Mouse (Mus musculus) hindbrain, postnatal 0 days (tissue): ENCODE data around the gene Rbfox2. TPM values are rescaled to one million over a fixed set of nuclear protein-coding genes. Genes with fewer than 3 reads are reported as not detected.
"Not testable (repeated sequence)": the region's sequence is repeated elsewhere in the genome, so short reads cannot be mapped to it uniquely, and the experiment has no call there.

Experiments
- ATAC-seq: fragments of 200-750 bp; cut with Nextera tagmentation; 2 replicates; pipeline ENCODE4 v1.8.0; 2017; ENCODE audit warnings: mild to moderate bottlenecking, moderate TSS enrichment, moderate library complexity
- DNase-seq: peaks from one replicate; pipeline ENCODE4 v3.0.0-alpha.2; 2015; ENCODE audit warnings: low spot score
- H3K27ac ChIP-seq: fragments of 300-500 bp; sonication (generic); 2 replicates; pipeline ENCODE4 v1.5.1; 2014; ENCODE audit warnings: mild to moderate bottlenecking
- H3K27me3 ChIP-seq: fragments of 300-500 bp; sonication (generic); 2 replicates; pipeline ENCODE4 v1.6.1; 2014; ENCODE audit warnings: low read length, mixed read lengths; ENCODE audit not compliant: insufficient read depth
- H3K36me3 ChIP-seq: fragments of 300-500 bp; sonication (generic); 2 replicates; pipeline ENCODE4 v1.6.1; 2014; ENCODE audit warnings: low read length, mixed read lengths; ENCODE audit not compliant: insufficient read depth
- H3K4me1 ChIP-seq: fragments of 300-500 bp; sonication (generic); 2 replicates; pipeline ENCODE4 v1.6.1; 2014; ENCODE audit warnings: antibody characterized with exemption, low read length, mixed read lengths; ENCODE audit not compliant: insufficient read depth
- H3K4me2 ChIP-seq: fragments of 300-500 bp; sonication (generic); 2 replicates; pipeline ENCODE4 v1.6.1; 2014; ENCODE audit warnings: low read depth, mild to moderate bottlenecking, low read length, moderate library complexity, mixed read lengths
- H3K4me3 ChIP-seq: fragments of 300-500 bp; sonication (generic); 2 replicates; pipeline ENCODE4 v1.5.1; 2014; ENCODE audit warnings: low read length
- H3K9ac ChIP-seq: fragments of 300-500 bp; sonication (generic); replicated peaks from 2 replicates; pipeline ENCODE4 v1.6.1; 2014; ENCODE audit warnings: mild to moderate bottlenecking, low read length, moderate library complexity, mixed read lengths
- H3K9me3 ChIP-seq: fragments of 300-500 bp; sonication (generic); 2 replicates; pipeline ENCODE4 v1.6.1; 2016; ENCODE audit warnings: low read length, mixed read lengths
- CTCF ChIP-seq: IDR thresholded peaks from 2 replicates; pipeline ENCODE4 v1.5.1; 2016; ENCODE audit warnings: antibody characterized with exemption, control low read depth, low read depth
- WGBS: fragments of 180-500 bp; shearing (Covaris S2); extraction: QIAGEN DNeasy Blood & Tissue Kit; methylation state at CpG from one replicate; pipeline ENCODE4 v1.1.7; 2014; 5-methylcytosine and 5-hydroxymethylcytosine counted together
- polyA plus RNA-seq: library from polyadenylated mRNA; unstranded; fragments of >200 nt; fragmentation: Nextera tagmentation; extraction: Ambion mirVana; gene quantifications from 2 replicates; pipeline ENCODE4 v1.2.1, GENCODE M21; 2015
- total RNA-seq: library from RNA; depleted of rRNA; stranded (reverse); fragments of >200 nt; gene quantifications from 2 replicates; pipeline ENCODE4 v1.2.3, GENCODE M21; 2014

The Rbfox2 gene
- total and polyA plus RNA-seq, 2 experiments from 2014 or later, result 91.9 to 294 TPM

- Histone ChIP-seq H3K4me2 (no peak overlapping the region), H3K36me3 (no peaks in the 10 kb centered on the region), H3K27me3 (no peaks in the 10 kb centered on the region), H3K9me3 (no peaks in the 10 kb centered on the region), H3K9ac (no peak overlapping the region), H3K4me1 (no peaks in the 10 kb centered on the region), H3K4me3 (no peak overlapping the region), H3K27ac (no peak overlapping the region)
- ATAC-seq (no peak), DNase-seq (no peak)
- TF ChIP-seq CTCF, result no peak
These were observed 244.1 kb downstream of the Rbfox2 start for GRCm38 (mm10) chr15:77062746-77063145.

DNA sequence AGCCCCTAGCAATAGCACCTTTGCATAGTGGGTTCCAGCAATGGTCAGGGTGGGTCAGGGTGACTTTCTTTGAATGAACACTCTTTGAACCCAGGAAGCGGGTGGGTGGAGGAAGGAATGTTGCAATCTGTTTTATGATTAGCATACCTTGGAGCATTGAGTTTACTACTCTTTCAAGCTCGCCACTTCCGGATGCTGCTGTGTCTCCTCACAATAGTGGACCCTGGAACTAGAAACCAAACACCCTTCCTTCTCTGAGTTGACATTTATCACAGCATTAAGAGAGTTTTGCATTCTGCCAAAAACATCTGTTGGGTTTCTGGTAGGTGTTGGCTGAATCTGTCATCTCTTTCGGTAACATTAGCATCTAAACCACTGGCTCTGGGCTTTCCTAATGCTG lies 247.4 kb downstream of the Rbfox2 start:
- H3K9me3 ChIP-seq, H3K4me2 ChIP-seq, DNase-seq, H3K4me3 ChIP-seq, H3K27ac ChIP-seq, H3K36me3 ChIP-seq, ATAC-seq, H3K9ac ChIP-seq, H3K4me1 ChIP-seq, H3K27me3 ChIP-seq: not testable (repeated sequence)
- 98% methylated on average over 4 of the region's 4 CpGs for WGBS

DNA sequence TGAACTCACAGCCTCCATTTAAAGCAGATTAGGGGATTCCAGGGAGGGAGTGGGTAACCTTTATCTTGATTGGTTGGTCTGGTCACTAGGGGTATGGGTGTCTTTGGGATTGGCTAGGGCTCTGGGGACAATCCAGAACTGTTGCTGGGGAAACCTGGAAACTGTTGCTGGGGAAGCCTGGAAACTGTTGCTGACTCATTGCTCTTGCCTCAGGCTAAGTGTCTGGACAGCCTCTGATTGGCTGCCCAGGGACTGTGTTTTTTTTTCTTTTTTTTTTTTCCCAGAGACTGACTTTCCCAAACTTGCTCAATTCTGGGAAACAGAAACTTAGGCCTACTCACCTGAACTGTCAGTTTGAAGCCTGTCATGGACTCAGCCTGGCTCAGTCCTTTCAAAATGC lies 248.2 kb downstream of the Rbfox2 start:
- H3K9me3 ChIP-seq, result no peaks in the 10 kb centered on the region
- no peaks in the 10 kb centered on the region for H3K27me3 ChIP-seq
- no peak for DNase-seq
- no peaks in the 10 kb centered on the region for H3K36me3 ChIP-seq
- no peak overlapping the region for H3K27ac ChIP-seq
- H3K4me2 ChIP-seq, result no peak overlapping the region
- no peak for ATAC-seq
- H3K4me1 ChIP-seq, result no peaks in the 10 kb centered on the region
- H3K4me3 ChIP-seq, result no peak overlapping the region
- H3K9ac ChIP-seq, result no peak overlapping the region
- TF ChIP-seq CTCF, result no peak

DNA sequence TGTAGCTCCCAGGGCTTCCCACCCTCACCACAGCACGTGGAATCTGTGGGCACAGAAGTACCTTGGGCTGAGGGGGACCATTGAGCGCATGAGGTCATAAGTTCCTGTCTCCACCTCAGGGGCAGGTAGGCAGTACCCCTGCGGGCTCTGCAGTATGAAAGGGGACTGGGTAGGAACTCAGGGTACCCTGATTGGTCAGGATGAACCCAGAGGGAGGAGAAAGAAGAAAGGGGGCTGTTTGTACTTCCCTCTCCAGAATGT lies 250.1 kb downstream of the Rbfox2 start:
- WGBS, result 59% methylated on average over 3 of the region's 3 CpGs
- no peaks in the 10 kb centered on the region for H3K4me1 ChIP-seq
- no peak overlapping the region for H3K27ac ChIP-seq
- H3K9me3 ChIP-seq, result no peaks in the 10 kb centered on the region
- H3K9ac ChIP-seq, result no peak overlapping the region
- H3K4me2 ChIP-seq, result no peak overlapping the region
- no peaks in the 10 kb centered on the region for H3K27me3 ChIP-seq
- DNase-seq, result no peak
- H3K4me3 ChIP-seq, result no peak overlapping the region
- no peak for ATAC-seq
- H3K36me3 ChIP-seq, result no peaks in the 10 kb centered on the region
- TF ChIP-seq CTCF, result no peak

DNA sequence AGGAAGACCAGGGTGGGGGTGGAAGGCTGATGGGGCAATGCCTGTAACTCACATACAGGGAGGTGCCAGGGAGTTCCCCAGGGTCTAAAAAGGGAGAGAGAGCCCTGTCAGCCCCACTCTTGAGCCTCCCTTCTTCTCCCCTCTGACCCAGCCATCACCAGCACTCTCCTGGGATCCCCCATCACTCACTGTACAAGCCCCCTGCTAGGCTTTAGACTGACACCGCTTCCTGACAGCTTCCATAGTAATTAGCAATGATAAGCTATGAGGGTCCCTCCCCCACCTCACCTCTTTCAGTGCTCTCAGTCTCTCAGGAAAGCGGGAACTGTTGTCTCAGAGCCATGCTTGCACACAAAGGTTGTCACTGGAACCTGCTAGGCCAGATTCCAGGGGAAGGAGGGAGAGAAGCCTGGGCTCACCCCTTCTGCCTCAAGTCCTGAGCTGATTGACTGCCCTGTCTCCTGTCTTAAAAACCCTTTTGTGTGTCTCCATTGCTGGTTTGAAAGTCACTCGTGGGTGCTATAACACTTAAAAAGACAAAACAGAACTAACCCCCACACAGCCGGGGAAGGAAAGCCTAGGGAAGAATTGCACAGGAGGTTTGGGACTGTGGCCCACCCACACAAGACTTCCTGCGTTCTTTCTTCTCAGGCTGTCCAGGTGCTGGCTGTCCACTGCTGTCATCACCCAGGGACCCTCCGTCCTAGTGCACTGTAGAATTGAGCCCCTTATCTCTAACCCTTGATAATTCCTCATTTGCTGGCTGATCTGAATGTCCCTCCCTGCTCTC lies 250.6 kb downstream of the Rbfox2 start:
- H3K4me1 ChIP-seq, result no peaks in the 10 kb centered on the region
- H3K9ac ChIP-seq, result no peak overlapping the region
- DNase-seq, result no peak
- H3K36me3 ChIP-seq, result no peaks in the 10 kb centered on the region
- no peak overlapping the region for H3K4me2 ChIP-seq
- no peak for ATAC-seq
- H3K9me3 ChIP-seq, result no peaks in the 10 kb centered on the region
- no peak overlapping the region for H3K4me3 ChIP-seq
- no peak overlapping the region for H3K27ac ChIP-seq
- TF ChIP-seq CTCF, result no peak
- H3K27me3 ChIP-seq, result no peaks in the 10 kb centered on the region
- 40% methylated on average over 6 of the region's 6 CpGs for WGBS

DNA sequence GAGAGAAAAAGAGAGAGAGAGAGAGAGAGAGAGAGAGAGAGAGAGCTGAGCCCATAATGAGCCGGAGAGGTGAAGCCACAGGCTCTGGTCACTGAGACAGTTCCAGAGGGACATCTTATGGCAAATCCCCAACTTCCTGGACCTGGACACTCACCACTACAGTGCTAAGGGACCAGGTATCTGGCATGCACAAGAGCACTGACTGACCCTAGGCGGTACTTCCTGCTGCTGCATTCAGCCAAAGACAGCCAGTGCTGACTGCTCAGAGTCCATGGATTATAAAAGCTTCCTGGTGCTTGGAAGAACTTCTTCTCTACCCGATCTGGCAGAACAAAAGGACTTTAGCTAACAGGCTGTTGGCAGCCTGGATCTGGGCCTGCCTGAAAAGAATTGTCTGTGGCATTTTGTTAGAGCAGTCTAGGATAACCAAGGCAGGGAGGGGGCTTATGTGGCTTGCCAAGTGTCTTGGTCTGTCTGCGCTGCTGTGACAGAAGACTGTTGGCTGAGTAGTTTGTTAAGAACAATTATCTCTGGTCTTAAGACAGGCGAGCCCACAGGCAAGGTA lies 252.1 kb downstream of the Rbfox2 start:
- H3K9ac ChIP-seq, result no peak overlapping the region
- H3K4me2 ChIP-seq, result no peak overlapping the region
- H3K27ac ChIP-seq, result no peak overlapping the region
- H3K9me3 ChIP-seq, result no peaks in the 10 kb centered on the region
- 44% methylated on average over 5 of the region's 5 CpGs for WGBS
- DNase-seq (no peak), ATAC-seq (no peak)
- no peak for TF ChIP-seq CTCF
- H3K36me3 ChIP-seq, result no peaks in the 10 kb centered on the region
- H3K4me3 ChIP-seq, result no peak overlapping the region
- H3K27me3 ChIP-seq, result no peaks in the 10 kb centered on the region
- H3K4me1 ChIP-seq, result no peaks in the 10 kb centered on the region

- ATAC-seq, result no peak
- no peak for TF ChIP-seq CTCF
- Histone ChIP-seq H3K36me3 (no peaks in the 10 kb centered on the region), H3K4me1 (no peaks in the 10 kb centered on the region), H3K4me2 (no peak overlapping the region), H3K9ac (no peak overlapping the region), H3K27me3 (no peaks in the 10 kb centered on the region), H3K27ac (no peak overlapping the region), H3K4me3 (no peak overlapping the region), H3K9me3 (no peaks in the 10 kb centered on the region)
- DNase-seq, result no peak
- 89% methylated on average over 1 of the region's 1 CpGs for WGBS
These were observed 253.8 kb downstream of the Rbfox2 start for GRCm38 (mm10) chr15:77053021-77053420.
